Mouse (Mus musculus) kidney, adult 2 months (tissue): ENCODE data around the gene Celf2. TPM values are rescaled to one million over a fixed set of nuclear protein-coding genes. Genes with fewer than 3 reads are reported as not detected.

Experiments
- DNase-seq: peaks from one replicate; pipeline ENCODE4 v3.0.0; 2021
- H3K27ac ChIP-seq: fragments of 200-500 bp; 2 replicates; pipeline ENCODE4 v1.5.1; 2012; ENCODE audit warnings: low read depth, low read length, control low read depth, inconsistent platforms; ENCODE audit not compliant: insufficient read depth
- H3K27me3 ChIP-seq: fragments of 200-500 bp; replicated peaks from 2 replicates; pipeline ENCODE4 v1.6.1; 2012; ENCODE audit warnings: mild to moderate bottlenecking, moderate library complexity, low read length, inconsistent platforms; ENCODE audit not compliant: control insufficient read depth, insufficient read depth
- H3K36me3 ChIP-seq: fragments of 200-500 bp; 2 replicates; pipeline ENCODE4 v1.6.1; 2012; ENCODE audit warnings: mild to moderate bottlenecking, moderate library complexity, low read length, inconsistent platforms; ENCODE audit not compliant: control insufficient read depth, insufficient read depth
- H3K4me1 ChIP-seq: fragments of 200-500 bp; 2 replicates; pipeline ENCODE4 v1.6.1; 2011; ENCODE audit warnings: low read length; ENCODE audit not compliant: control insufficient read depth, insufficient read depth
- H3K4me3 ChIP-seq: fragments of 200-500 bp; 2 replicates; pipeline ENCODE4 v1.5.1; 2011; ENCODE audit warnings: mild to moderate bottlenecking, low read depth, low read length, control low read depth; ENCODE audit not compliant: insufficient read depth
- CTCF ChIP-seq: fragments of 200-500 bp; conservative IDR thresholded peaks from 2 replicates; pipeline ENCODE4 v1.5.1; 2011; ENCODE audit warnings: low read depth, mild to moderate bottlenecking, control low read depth, low read length, moderate library complexity, mixed read lengths; ENCODE audit not compliant: insufficient read depth, insufficient read length
- POLR2A ChIP-seq: fragments of 200-500 bp; IDR thresholded peaks from one replicate; pipeline ENCODE4 v1.6.1; 2011; ENCODE audit warnings: low read depth, low read length, control low read depth
- WGBS: fragments of 180-500 bp; shearing (Covaris S2); methylation state at CpG from one replicate; pipeline ENCODE4 v1.1.7; 2018; 5-methylcytosine and 5-hydroxymethylcytosine counted together
- polyA plus RNA-seq: library from polyadenylated mRNA; depleted of rRNA; stranded (reverse); fragments of >200 nt; gene quantifications from 2 replicates; pipeline ENCODE4 v1.2.3, GENCODE M21; 2012

The Celf2 gene
- polyA plus RNA-seq, 1 experiment, result 11.5 TPM

GRCm38 (mm10) chr2:7310840-7311182, 198.6 kb downstream of the Celf2 start:
- no peak for TF ChIP-seq CTCF
- no peak for TF ChIP-seq POLR2A
- Histone ChIP-seq H3K4me1 (no peaks in the 10 kb centered on the region), H3K27me3 (no peaks in the 10 kb centered on the region), H3K27ac (no peak overlapping the region), H3K4me3 (no peak overlapping the region), H3K36me3 (no peaks in the 10 kb centered on the region)
- 95% methylated on average over 2 of the region's 2 CpGs for WGBS
- DNase-seq, result no peak

DNA sequence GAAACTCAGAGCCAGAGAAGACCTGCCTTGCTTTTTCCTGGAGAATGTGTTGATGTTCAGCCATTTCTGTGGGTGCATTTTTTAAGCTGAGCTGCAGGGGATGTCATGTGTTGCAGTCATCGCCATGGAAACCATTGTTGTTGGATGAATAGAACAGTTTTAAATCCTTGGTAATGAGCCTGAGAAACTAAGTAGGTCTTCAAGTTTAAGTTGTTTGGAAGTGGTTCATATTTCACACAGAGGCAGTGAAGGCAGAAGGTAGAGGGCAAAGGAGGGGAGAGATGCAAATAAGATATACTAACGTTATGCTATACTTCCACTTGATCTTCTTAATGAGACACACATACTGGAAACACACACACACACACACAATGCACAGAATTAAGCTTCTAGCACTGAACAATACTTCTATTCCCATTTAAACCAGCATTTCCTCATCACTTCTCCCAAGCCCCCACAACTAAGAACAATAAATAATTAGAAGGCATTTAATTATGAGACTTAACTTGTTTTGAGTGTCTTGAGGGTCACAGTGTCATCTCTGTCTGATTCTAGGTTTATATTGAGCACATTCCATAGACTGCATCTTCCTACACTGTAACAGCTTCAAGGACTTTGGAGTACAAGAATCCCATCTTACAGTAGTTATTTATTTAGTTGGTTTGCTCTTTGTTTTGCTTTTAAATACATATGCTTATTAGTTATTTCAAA, 199.1 kb downstream of the Celf2 start:
- no peak for DNase-seq
- Histone ChIP-seq H3K27ac (no peak overlapping the region), H3K27me3 (no peaks in the 10 kb centered on the region), H3K4me1 (no peaks in the 10 kb centered on the region), H3K36me3 (no peaks in the 10 kb centered on the region), H3K4me3 (no peak overlapping the region)
- no peak for TF ChIP-seq CTCF
- no peak for TF ChIP-seq POLR2A
- 36% methylated on average over 2 of the region's 2 CpGs for WGBS

DNA sequence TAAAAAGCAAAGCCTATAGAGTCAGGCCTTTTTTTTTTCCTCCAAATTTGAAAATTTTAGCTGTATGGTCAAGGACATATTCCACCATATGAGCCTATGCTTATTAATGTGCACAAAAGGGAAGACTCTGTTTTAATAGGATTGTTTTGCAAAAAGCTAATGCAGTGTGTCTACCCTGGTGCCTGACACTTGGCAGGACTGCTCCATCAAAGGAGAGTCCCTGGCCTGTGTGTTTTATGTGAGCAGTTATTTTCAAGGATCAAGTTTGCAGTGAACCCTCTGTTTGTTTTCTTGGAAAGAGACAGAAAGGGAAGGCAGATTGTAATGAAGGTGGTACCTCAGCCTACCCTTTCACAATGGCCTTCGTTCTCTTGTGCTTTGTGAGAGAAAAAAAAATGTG, 200.0 kb downstream of the Celf2 start:
- no peak for DNase-seq
- no peaks in the 10 kb centered on the region for H3K27me3 ChIP-seq
- TF ChIP-seq CTCF (no peak), POLR2A (no peak)
- no peak overlapping the region for H3K4me3 ChIP-seq
- WGBS, result 74% methylated on average over 1 of the region's 1 CpGs
- no peaks in the 10 kb centered on the region for H3K36me3 ChIP-seq
- H3K4me1 ChIP-seq, result no peaks in the 10 kb centered on the region
- no peak overlapping the region for H3K27ac ChIP-seq

- Histone ChIP-seq H3K36me3 (no peaks in the 10 kb centered on the region), H3K27me3 (no peaks in the 10 kb centered on the region), H3K4me3 (no peak overlapping the region), H3K4me1 (no peaks in the 10 kb centered on the region), H3K27ac (no peak overlapping the region)
- 56% methylated on average over 1 of the region's 1 CpGs for WGBS
- no peak for TF ChIP-seq CTCF
- TF ChIP-seq POLR2A, result no peak
- no peak for DNase-seq
These were observed 200.6 kb downstream of the Celf2 start for GRCm38 (mm10) chr2:7308731-7309130.

DNA sequence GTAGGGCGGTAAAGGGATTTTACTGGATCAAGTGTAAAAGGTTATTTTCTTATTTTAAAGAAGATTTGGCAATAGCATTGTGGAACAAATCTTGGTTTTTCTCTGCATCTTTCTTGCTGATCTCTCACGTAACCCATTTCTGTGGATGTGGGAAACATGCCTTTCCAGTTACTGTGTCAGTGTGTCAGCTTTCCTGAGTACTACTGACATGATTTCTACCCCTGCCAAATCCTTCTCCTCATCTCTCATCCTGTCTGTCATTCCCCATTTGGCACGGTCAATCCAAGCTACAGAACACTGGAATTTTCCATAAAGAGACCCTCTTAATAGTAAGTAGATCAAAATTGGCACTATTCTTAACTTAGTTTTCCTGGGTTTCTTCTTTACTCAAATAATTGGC, 221.9 kb downstream of the Celf2 start:
- no peaks in the 10 kb centered on the region for H3K27me3 ChIP-seq
- H3K4me1 ChIP-seq, result no peaks in the 10 kb centered on the region
- no peak for TF ChIP-seq CTCF
- no peak for TF ChIP-seq POLR2A
- no peak overlapping the region for H3K27ac ChIP-seq
- H3K4me3 ChIP-seq, result no peak overlapping the region
- no peaks in the 10 kb centered on the region for H3K36me3 ChIP-seq
- 88% methylated on average over 3 of the region's 3 CpGs for WGBS
- DNase-seq, result no peak

- Histone ChIP-seq H3K4me3 (no peak overlapping the region), H3K36me3 (no peaks in the 10 kb centered on the region), H3K27ac (no peak overlapping the region), H3K4me1 (no peaks in the 10 kb centered on the region), H3K27me3 (no peaks in the 10 kb centered on the region)
- 44% methylated on average over 4 of the region's 4 CpGs for WGBS
- no peak for DNase-seq
- no peak for TF ChIP-seq POLR2A
- TF ChIP-seq CTCF, result no peak
These were observed 236.1 kb downstream of the Celf2 start for GRCm38 (mm10) chr2:7273214-7273613.

- Histone ChIP-seq H3K36me3 (no peaks in the 10 kb centered on the region), H3K27me3 (no peaks in the 10 kb centered on the region), H3K27ac (no peak overlapping the region), H3K4me3 (no peak overlapping the region), H3K4me1 (no peaks in the 10 kb centered on the region)
- no peak for DNase-seq
- no peak for TF ChIP-seq POLR2A
- no peak for TF ChIP-seq CTCF
- 59% methylated on average over 7 of the region's 7 CpGs for WGBS
These were observed 239.3 kb downstream of the Celf2 start for GRCm38 (mm10) chr2:7270051-7270450.
